20 mouse cellular contexts compared by ENCODE assay signal in the genomic region with DNA sequence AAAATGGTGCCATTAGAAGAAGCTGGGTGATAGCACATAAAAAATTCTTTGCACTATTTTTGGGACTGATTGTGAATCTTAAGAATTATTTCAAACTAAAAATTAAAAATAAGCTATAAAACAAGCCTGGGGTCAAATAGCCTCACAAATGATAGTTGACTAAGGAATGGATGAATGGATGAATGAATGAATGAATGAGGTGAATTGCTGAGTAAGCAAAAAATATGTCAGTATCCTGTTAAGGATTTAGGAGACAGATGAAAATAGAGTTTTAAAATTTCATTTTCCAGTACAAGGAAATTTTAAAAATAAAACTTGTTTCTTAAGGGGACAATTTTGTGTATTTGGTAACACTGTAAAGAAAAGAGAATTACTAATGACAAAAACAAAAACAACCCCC. TPM values are rescaled to one million over a fixed set of nuclear protein-coding genes. Genes with fewer than 3 reads are reported as not detected.
DNase-seq lines count a peak whose midpoint lies in the region; ATAC-seq and TF ChIP-seq lines count a peak whose summit lies in the region.
"Had no signal": no experiment of that assay in that cellular context is flagged by ENCODE, and none has a peak within 500 bp of the region (broad histone marks: within the 10 kb centered on the region; RNA-seq: fewer than 3 reads in every experiment).

No protein-coding gene starts in this region.

- TF ChIP-seq CTCF in lung, adult 2 months (IDR thresholded peaks at IDR 0.05; ENCODE audit: insufficient read depth, low read length): no peak

- no peaks in the 10 kb centered on the region for H3K27me3 ChIP-seq in lung, embryonic 16.5 days (ENCODE audit: control insufficient read depth, insufficient read depth, low read depth, low read length)
- H3K27me3 ChIP-seq: embryonic facial prominence, embryonic 12.5 days; forebrain, embryonic 13.5 days; forebrain, embryonic 15.5 days had no signal

- no peaks in the 10 kb centered on the region for H3K9me3 ChIP-seq in lung, embryonic 16.5 days (ENCODE audit: control insufficient read depth, low read length)
- H3K9me3 ChIP-seq in ES-E14 (ENCODE audit: control insufficient read depth, insufficient read depth, low read depth, low read length): no peaks in the 10 kb centered on the region
- H3K9me3 ChIP-seq: embryonic facial prominence, embryonic 10.5 days; embryonic facial prominence, embryonic 12.5 days; forebrain, embryonic 13.5 days; forebrain, embryonic 15.5 days had no signal

- no peak for DNase-seq in lung, adult 2 months
- no peak for DNase-seq in ES-E14 (ENCODE audit: low read depth, low spot score)
- no peak for DNase-seq in right cerebral cortex, postnatal 25 days
- DNase-seq in spleen, adult 18-20 months: no peak
- DNase-seq: adrenal gland, adult 8-10 months; adrenal gland, postnatal 14 days; adrenal gland, postnatal 36 days; cerebellum, adult 11-12 months; cerebellum, adult 2 months; cerebellum, adult 9-10 months; cerebellum, postnatal 10 days; cerebellum, postnatal 25 days; forebrain, postnatal 0 days had no signal

- TF ChIP-seq POLR2A in lung, adult 2 months (IDR thresholded peaks at IDR 0.05; ENCODE audit: borderline replicate concordance, extremely low read depth, low read depth, low read length): no peak

- in situ Hi-C loops in ES-E14 (cut with MboI; ENCODE audit: low sequenced_read_pairs in 2 of 2, unreplicated experiment in 2 of 2): no loop called here

- H3K4me2 ChIP-seq in lung, embryonic 16.5 days (ENCODE audit: low read depth, low read length): no peak overlapping the region
- H3K4me2 ChIP-seq: embryonic facial prominence, embryonic 12.5 days; forebrain, embryonic 13.5 days; forebrain, embryonic 15.5 days had no signal

- peaks cover 10% of the 10 kb centered on the region for H3K4me1 ChIP-seq in lung, embryonic 16.5 days (replicated peaks; ENCODE audit: control insufficient read depth, insufficient read depth, low read length)
- no peaks in the 10 kb centered on the region for H3K4me1 ChIP-seq in lung, adult 2 months (ENCODE audit: control insufficient read depth, insufficient read depth, low read length)
- no peaks in the 10 kb centered on the region for H3K4me1 ChIP-seq in ES-E14 (ENCODE audit: control insufficient read depth in 2 of 2, insufficient read depth in 2 of 2, low read length in 2 of 2, poor library complexity in 1 of 2)
- H3K4me1 ChIP-seq: embryonic facial prominence, embryonic 10.5 days; embryonic facial prominence, embryonic 12.5 days had no signal

- no peaks in the 10 kb centered on the region for H3K36me3 ChIP-seq in lung, embryonic 16.5 days (ENCODE audit: control insufficient read depth, insufficient read depth, low read length)
- H3K36me3 ChIP-seq in ES-E14 (ENCODE audit: control insufficient read depth, insufficient read depth, low read length, poor library complexity, severe bottlenecking): no peaks in the 10 kb centered on the region
- H3K36me3 ChIP-seq: embryonic facial prominence, embryonic 10.5 days; embryonic facial prominence, embryonic 12.5 days; forebrain, embryonic 15.5 days had no signal

- H3K9ac ChIP-seq in lung, embryonic 16.5 days (ENCODE audit: low read length): no peak overlapping the region
- H3K9ac ChIP-seq in ES-E14 (ENCODE audit: insufficient read depth, low read depth, low read length, poor library complexity, severe bottlenecking): no peak overlapping the region
- H3K9ac ChIP-seq: embryonic facial prominence, embryonic 12.5 days; forebrain, embryonic 13.5 days; forebrain, embryonic 15.5 days; forebrain, postnatal 0 days had no signal

- no peak for ATAC-seq in lung, embryonic 16.5 days (ENCODE audit: low read depth)
- ATAC-seq: activated CD4-positive, CD25-positive, alpha-beta regulatory T cell, adult 4 months; forebrain, embryonic 13.5 days; forebrain, embryonic 15.5 days; forebrain, postnatal 0 days; Patski had no signal

- peak overlapping the region; percentile 60 for H3K27ac ChIP-seq in lung, embryonic 16.5 days (ENCODE audit: low read length)
- no peak overlapping the region for H3K27ac ChIP-seq in ES-E14 (ENCODE audit: insufficient read depth, low read depth, low read length, poor library complexity, severe bottlenecking)
- H3K27ac ChIP-seq: embryonic facial prominence, embryonic 10.5 days; embryonic facial prominence, embryonic 12.5 days; forebrain, embryonic 13.5 days; forebrain, embryonic 15.5 days had no signal

- no peak overlapping the region for H3K4me3 ChIP-seq in lung, embryonic 16.5 days (ENCODE audit: low read length)
- H3K4me3 ChIP-seq in lung, adult 2 months (replicated peaks; ENCODE audit: extremely low read depth, low read depth, low read length): no peak overlapping the region
- no peak overlapping the region for H3K4me3 ChIP-seq in ES-E14 (ENCODE audit: insufficient read depth in 1 of 2, low read depth in 1 of 2, low read length in 2 of 2, poor library complexity in 1 of 2, severe bottlenecking in 1 of 2)
- H3K4me3 ChIP-seq: embryonic facial prominence, embryonic 10.5 days; embryonic facial prominence, embryonic 12.5 days; forebrain, embryonic 13.5 days; forebrain, embryonic 15.5 days had no signal

TF ChIP-seq in ES-E14, 5 proteins besides CTCF, POLR2A, EP300 and RAD21:
- TF ChIP-seq ZC3H11A (IDR thresholded peaks at IDR 0.05; ENCODE audit: borderline replicate concordance, low read depth, low read length) (no peak), MAFK (IDR thresholded peaks at IDR 0.05; ENCODE audit: insufficient read depth, low read depth, low read length) (peak; percentile 95), ZNF384 (IDR thresholded peaks at IDR 0.05; ENCODE audit: low read depth, low read length) (no peak)

RNA-seq across cellular contexts. Expression of a gene that starts 50.1 kb away (rescaled TPM):
- polyA plus RNA-seq in lung, embryonic 16.5 days (2015; fragmentation: Nextera tagmentation; extraction: Ambion mirVana): 88.2 and 89.1 TPM in 2 replicates
- 7.3 and 14.9 TPM in 2 replicates for polyA plus RNA-seq in lung, adult 2 months (2012; rRNA removed)
- total RNA-seq in ES-E14 (2012; rRNA removed): 35.5 and 48.5 TPM in 2 replicates
